Mouse (Mus musculus) erythroblast, embryonic 14.5 days (primary cell): Measurements from ENCODE around the gene Hrh1. TPM values are rescaled to one million over a fixed set of nuclear protein-coding genes. Genes with fewer than 3 reads are reported as not detected.

ENCODE experiments used
- H3K27me3 ChIP-seq: 2 replicates; pipeline ENCODE4 v1.6.1; 2012; ENCODE audit warnings: inconsistent platforms; ENCODE audit not compliant: control insufficient read depth
- H3K36me3 ChIP-seq: 2 replicates; pipeline ENCODE4 v1.6.1; 2012; ENCODE audit warnings: mild to moderate bottlenecking, inconsistent platforms; ENCODE audit not compliant: control insufficient read depth
- H3K4me1 ChIP-seq: 2 replicates; pipeline ENCODE4 v1.6.1; 2012; ENCODE audit warnings: inconsistent platforms; ENCODE audit not compliant: control insufficient read depth
- H3K4me3 ChIP-seq: replicated peaks from 2 replicates; pipeline ENCODE3; 2012; ENCODE audit warnings: moderate library complexity, mild to moderate bottlenecking, inconsistent platforms
- H3K9me3 ChIP-seq: 2 replicates; pipeline ENCODE4 v1.6.1; 2012; ENCODE audit warnings: low read length, inconsistent platforms, mixed read lengths; ENCODE audit not compliant: control insufficient read depth
- GATA1 ChIP-seq: IDR thresholded peaks from 2 replicates; pipeline ENCODE4 v1.6.1; 2012; ENCODE audit warnings: low read length, inconsistent platforms, mixed read lengths
- TAL1 ChIP-seq: IDR thresholded peaks from 3 replicates; pipeline ENCODE4 v1.6.1; 2012; ENCODE audit warnings: low read length, inconsistent platforms, mixed read lengths
- polyA plus RNA-seq: library from polyadenylated mRNA; stranded (reverse); fragments of >175 nt; gene quantifications from 2 replicates; pipeline ENCODE4 v1.2.3, GENCODE M21; 2012

Gene Hrh1
- polyA plus RNA-seq, 1 experiment = 0.02 TPM

GRCm38 (mm10) chr6:114448888-114449287 is 51.2 kb downstream of the Hrh1 start:
- no peaks in the 10 kb centered on the region for H3K27me3 ChIP-seq
- H3K4me1 ChIP-seq = no peaks in the 10 kb centered on the region
- no peak overlapping the region for H3K4me3 ChIP-seq
- H3K9me3 ChIP-seq = no peaks in the 10 kb centered on the region
- no peaks in the 10 kb centered on the region for H3K36me3 ChIP-seq
- TF ChIP-seq GATA1 (no peak), TAL1 (no peak)

- peaks cover 2% of the 10 kb centered on the region; the same call in 1 of the 2 replicates for H3K9me3 ChIP-seq
Observed at GRCm38 (mm10) chr6:114455267-114455666, 57.5 kb downstream of the Hrh1 start.

GRCm38 (mm10) chr6:114456255-114457042 is 58.7 kb downstream of the Hrh1 start:
- Histone ChIP-seq H3K4me3 (no peak overlapping the region), H3K4me1 (no peaks in the 10 kb centered on the region), H3K9me3 (peaks cover 4% of the 10 kb centered on the region), H3K27me3 (no peaks in the 10 kb centered on the region), H3K36me3 (no peaks in the 10 kb centered on the region)
- TF ChIP-seq TAL1 (no peak), GATA1 (no peak)

More at GRCm38 (mm10) chr6:114455267-114455666, 57.5 kb downstream of the Hrh1 start:
- no peak overlapping the region for H3K4me3 ChIP-seq
- TF ChIP-seq TAL1 = no peak
- TF ChIP-seq GATA1 = no peak
- no peaks in the 10 kb centered on the region for H3K4me1 ChIP-seq
- no peaks in the 10 kb centered on the region for H3K27me3 ChIP-seq
- H3K36me3 ChIP-seq = no peaks in the 10 kb centered on the region

GRCm38 (mm10) chr6:114457299-114457698 is 59.6 kb downstream of the Hrh1 start:
- TF ChIP-seq TAL1 = no peak
- TF ChIP-seq GATA1 = no peak
- peaks cover 4% of the 10 kb centered on the region for H3K9me3 ChIP-seq
- H3K4me1 ChIP-seq = no peaks in the 10 kb centered on the region
- H3K36me3 ChIP-seq = no peaks in the 10 kb centered on the region
- no peaks in the 10 kb centered on the region for H3K27me3 ChIP-seq
- no peak overlapping the region for H3K4me3 ChIP-seq

- Histone ChIP-seq H3K27me3 (no peaks in the 10 kb centered on the region), H3K9me3 (peaks cover 4% of the 10 kb centered on the region), H3K4me3 (no peak overlapping the region), H3K4me1 (no peaks in the 10 kb centered on the region), H3K36me3 (no peaks in the 10 kb centered on the region)
- TF ChIP-seq TAL1 = no peak
- TF ChIP-seq GATA1 = no peak
Observed at GRCm38 (mm10) chr6:114458191-114458590, 60.5 kb downstream of the Hrh1 start.

- H3K9me3 ChIP-seq = peaks cover 4% of the 10 kb centered on the region
- no peaks in the 10 kb centered on the region for H3K36me3 ChIP-seq
- H3K4me1 ChIP-seq = no peaks in the 10 kb centered on the region
- TF ChIP-seq GATA1 (no peak), TAL1 (no peak)
- no peak overlapping the region for H3K4me3 ChIP-seq
- no peaks in the 10 kb centered on the region for H3K27me3 ChIP-seq
Observed at GRCm38 (mm10) chr6:114459969-114460368, 62.2 kb downstream of the Hrh1 start.

- Histone ChIP-seq H3K36me3 (no peaks in the 10 kb centered on the region), H3K27me3 (no peaks in the 10 kb centered on the region), H3K4me1 (no peaks in the 10 kb centered on the region), H3K9me3 (peaks cover 5% of the 10 kb centered on the region), H3K4me3 (no peak overlapping the region)
- TF ChIP-seq GATA1 (no peak), TAL1 (no peak)
Observed at GRCm38 (mm10) chr6:114461536-114461935, 63.8 kb downstream of the Hrh1 start.

GRCm38 (mm10) chr6:114462747-114463146 is 65.0 kb downstream of the Hrh1 start:
- Histone ChIP-seq H3K27me3 (no peaks in the 10 kb centered on the region), H3K4me1 (no peaks in the 10 kb centered on the region), H3K9me3 (peaks cover 5% of the 10 kb centered on the region), H3K4me3 (no peak overlapping the region), H3K36me3 (no peaks in the 10 kb centered on the region)
- TF ChIP-seq TAL1 (no peak), GATA1 (no peak)

- Histone ChIP-seq H3K36me3 (no peaks in the 10 kb centered on the region), H3K9me3 (no peaks in the 10 kb centered on the region), H3K27me3 (no peaks in the 10 kb centered on the region), H3K4me3 (no peak overlapping the region), H3K4me1 (no peaks in the 10 kb centered on the region)
- TF ChIP-seq GATA1 (no peak), TAL1 (no peak)
Observed at GRCm38 (mm10) chr6:114473541-114473940, 75.8 kb downstream of the Hrh1 start.
